Mouse (Mus musculus) heart, adult 2 months (tissue): ENCODE data around the gene Spint3. TPM values are rescaled to one million over a fixed set of nuclear protein-coding genes. Genes with fewer than 3 reads are reported as not detected.
"Not testable (repeated sequence)": the region's sequence is repeated elsewhere in the genome, so short reads cannot be mapped to it uniquely, and the experiment has no call there.

ENCODE experiments used
- DNase-seq, 2 experiments: peaks; one replicate each; pipeline ENCODE4 v3.0.0; 2021
- H3K27ac ChIP-seq: fragments of 200-600 bp; 2 replicates; pipeline ENCODE4 v1.8.1; 2022
- H3K27me3 ChIP-seq: fragments of 200-500 bp; 2 replicates; pipeline ENCODE4 v1.6.1; 2012; ENCODE audit warnings: mild to moderate bottlenecking, low read length, inconsistent platforms, mixed read lengths; ENCODE audit not compliant: control insufficient read depth, insufficient read depth
- H3K36me3 ChIP-seq: fragments of 200-500 bp; 2 replicates; pipeline ENCODE4 v1.6.1; 2012; ENCODE audit warnings: low read length, inconsistent platforms; ENCODE audit not compliant: control insufficient read depth, insufficient read depth
- H3K4me1 ChIP-seq: fragments of 200-500 bp; 2 replicates; pipeline ENCODE4 v1.6.1; 2011; ENCODE audit warnings: low read length; ENCODE audit not compliant: control insufficient read depth, insufficient read depth
- H3K4me3 ChIP-seq: fragments of 200-600 bp; 2 replicates; pipeline ENCODE4 v1.8.1; 2022
- H3K79me2 ChIP-seq: fragments of 200-500 bp; replicated peaks from 2 replicates; pipeline ENCODE4 v1.6.1; 2012; ENCODE audit warnings: mild to moderate bottlenecking, inconsistent platforms, low read length, moderate library complexity, mixed read lengths; ENCODE audit not compliant: control insufficient read depth, insufficient read depth
- H3K9ac ChIP-seq: fragments of 200-500 bp; 2 replicates; pipeline ENCODE4 v1.6.1; 2012; ENCODE audit warnings: low read depth, mild to moderate bottlenecking, control low read depth, inconsistent platforms, low read length, mixed read lengths
- CTCF ChIP-seq: fragments of 200-600 bp; IDR thresholded peaks from 2 replicates; pipeline ENCODE4 v1.8.1; 2022; ENCODE audit warnings: antibody characterized with exemption, mild to moderate bottlenecking, moderate library complexity
- EP300 ChIP-seq: fragments of 200-500 bp; IDR thresholded peaks from 2 replicates; pipeline ENCODE4 v1.6.1; 2011; ENCODE audit warnings: low read depth, low read length, control low read depth; ENCODE audit not compliant: insufficient read depth
- POLR2A ChIP-seq: fragments of 200-500 bp; IDR thresholded peaks from 2 replicates; pipeline ENCODE4 v1.6.1; 2011; ENCODE audit warnings: mild to moderate bottlenecking, low read depth, low read length, control low read depth; ENCODE audit not compliant: insufficient read depth
- WGBS: fragments of 180-500 bp; shearing (Covaris S2); methylation state at CpG from one replicate; pipeline ENCODE4 v1.1.7; 2018; 5-methylcytosine and 5-hydroxymethylcytosine counted together
- intact Hi-C: fragments of 180-260 bp; cut with DNase I; formaldehyde crosslinking; loops from one replicate; pipeline ENCODE4 v1.15.1; 2025
- long read RNA-seq: library from polyadenylated mRNA; stranded (forward); transcript quantifications from one replicate; pipeline ENCODE4 v2.0.0, GENCODE M21; 2021
- polyA plus RNA-seq: library from polyadenylated mRNA; depleted of rRNA; stranded (reverse); fragments of >200 nt; gene quantifications from 2 replicates; pipeline ENCODE4 v1.2.3, GENCODE M21; 2012; rRNA removed
- total RNA-seq, 2 experiments: library from RNA; stranded (reverse); gene quantifications; 2 replicates each; pipeline ENCODE4 v1.2.3; 2021

Spint3 gene
- total RNA-seq, result not detected
- not detected in 2 replicates for polyA plus RNA-seq
- long read RNA-seq, result 0 reads

GRCm38 (mm10) chr2:164573359-164573758 lies at the start of gene Spint3:
TSS of gene Spint3 (minus strand) at chr2:164573459.
- H3K36me3 ChIP-seq, intact Hi-C loops, H3K4me3 ChIP-seq, DNase-seq, H3K79me2 ChIP-seq, H3K27ac ChIP-seq, H3K27me3 ChIP-seq, H3K4me1 ChIP-seq, H3K9ac ChIP-seq: not testable (repeated sequence)
- WGBS, result 78% methylated on average over 6 of the region's 6 CpGs

DNA sequence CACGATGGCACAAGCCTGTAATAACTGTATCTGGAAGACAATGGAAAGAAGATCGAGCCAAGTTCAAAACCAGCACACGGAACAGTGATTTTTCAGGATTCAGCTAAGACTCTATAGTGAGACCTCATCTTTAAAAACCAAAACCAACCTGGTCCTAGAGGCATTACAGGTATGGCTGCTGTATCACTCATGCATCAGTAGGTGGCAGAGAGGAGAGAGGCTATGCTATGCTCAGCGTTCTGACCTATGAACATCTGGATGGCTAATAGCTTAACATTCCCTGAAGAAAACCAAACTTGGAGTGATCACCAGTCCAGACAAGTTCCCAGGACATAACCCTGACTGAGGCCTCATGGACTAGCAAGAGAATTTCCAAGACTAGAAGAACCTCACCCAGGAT lies 48.5 kb upstream of the Spint3 start:
- no peak for DNase-seq
- H3K36me3 ChIP-seq, result no peaks in the 10 kb centered on the region
- H3K9ac ChIP-seq, result no peak overlapping the region
- no peaks in the 10 kb centered on the region for H3K79me2 ChIP-seq
- TF ChIP-seq CTCF (no peak), POLR2A (no peak), EP300 (no peak)
- intact Hi-C loops, result no loop called here
- 77% methylated on average over 4 of the region's 4 CpGs for WGBS
- no peaks in the 10 kb centered on the region for H3K27me3 ChIP-seq
- H3K27ac ChIP-seq, result no peak overlapping the region
- H3K4me1 ChIP-seq, result no peaks in the 10 kb centered on the region
- H3K4me3 ChIP-seq, result no peak overlapping the region

DNA sequence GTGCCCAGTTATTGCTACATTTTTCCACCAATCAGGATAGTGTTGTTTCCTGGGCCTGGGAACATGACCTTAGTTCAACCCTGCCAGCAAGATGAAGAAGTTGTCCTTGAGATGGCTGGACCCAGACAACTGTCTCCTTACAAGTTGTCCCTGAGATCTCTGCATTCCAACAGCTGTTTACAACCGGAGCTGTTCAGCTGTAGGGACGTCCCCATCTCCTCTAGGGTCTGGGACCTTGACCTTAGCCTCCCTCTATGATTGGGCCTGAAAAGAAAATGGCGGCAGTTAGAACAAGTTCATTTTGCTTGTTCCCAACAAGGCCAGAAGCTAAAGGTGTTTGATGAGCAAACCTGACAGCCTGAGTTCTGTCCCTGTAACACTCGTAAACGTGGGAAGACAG lies 45.8 kb upstream of the Spint3 start:
- 74% methylated on average over 5 of the region's 5 CpGs for WGBS
- Histone ChIP-seq H3K9ac (no peak overlapping the region), H3K4me3 (no peak overlapping the region), H3K79me2 (no peaks in the 10 kb centered on the region), H3K36me3 (no peaks in the 10 kb centered on the region), H3K27ac (no peak overlapping the region), H3K27me3 (no peaks in the 10 kb centered on the region; the same call in 1 of the 2 replicates), H3K4me1 (no peaks in the 10 kb centered on the region)
- DNase-seq, result no peak
- TF ChIP-seq POLR2A (no peak), CTCF (no peak), EP300 (no peak)
- intact Hi-C loops, result no loop called here

- intact Hi-C loops, result no loop called here
- DNase-seq, result no peak
- H3K4me3 ChIP-seq, result no peak overlapping the region
- H3K27me3 ChIP-seq, result no peaks in the 10 kb centered on the region; the same call in 1 of the 2 replicates
- H3K9ac ChIP-seq, result no peak overlapping the region
- no peaks in the 10 kb centered on the region for H3K4me1 ChIP-seq
- H3K79me2 ChIP-seq, result no peaks in the 10 kb centered on the region
- TF ChIP-seq CTCF, result no peak
- no peak for TF ChIP-seq EP300
- no peak for TF ChIP-seq POLR2A
- WGBS, result 83% methylated on average over 3 of the region's 3 CpGs
- H3K27ac ChIP-seq, result no peak overlapping the region
- no peaks in the 10 kb centered on the region for H3K36me3 ChIP-seq
These were observed 42.1 kb upstream of the Spint3 start for GRCm38 (mm10) chr2:164615386-164615785.

GRCm38 (mm10) chr2:164613471-164613870 lies 40.2 kb upstream of the Spint3 start, which contains the start of the genes Wfdc6b and Wfdc8:
TSS of gene Wfdc6b (plus strand) at chr2:164613522.
TSS of gene Wfdc8 (minus strand) at chr2:164613626.
- H3K4me1 ChIP-seq, H3K4me3 ChIP-seq, H3K27me3 ChIP-seq, intact Hi-C loops, H3K36me3 ChIP-seq, H3K9ac ChIP-seq, H3K79me2 ChIP-seq, H3K27ac ChIP-seq: not testable (repeated sequence)
- 44% methylated on average over 8 of the region's 8 CpGs for WGBS
- DNase-seq, result peak; percentile 40 to 58

GRCm38 (mm10) chr2:164608781-164609180 lies 35.5 kb upstream of the Spint3 start:
- no peak for DNase-seq
- H3K4me1 ChIP-seq, result no peaks in the 10 kb centered on the region
- no peak overlapping the region for H3K4me3 ChIP-seq
- TF ChIP-seq EP300, result no peak
- TF ChIP-seq CTCF, result no peak
- TF ChIP-seq POLR2A, result no peak
- intact Hi-C loops, result no loop called here
- WGBS, result 60% methylated on average over 6 of the region's 6 CpGs
- no peak overlapping the region for H3K27ac ChIP-seq
- no peaks in the 10 kb centered on the region for H3K79me2 ChIP-seq
- H3K36me3 ChIP-seq, result no peaks in the 10 kb centered on the region
- H3K9ac ChIP-seq, result no peak overlapping the region
- no peaks in the 10 kb centered on the region for H3K27me3 ChIP-seq

- intact Hi-C loops, result no loop called here
- no peak overlapping the region for H3K9ac ChIP-seq
- no peaks in the 10 kb centered on the region for H3K79me2 ChIP-seq
- whole genome bisulfite sequencing, result 78% methylated on average over 8 of the region's 8 CpGs
- TF ChIP-seq CTCF (no peak), POLR2A (no peak), EP300 (no peak)
- no peak overlapping the region for H3K27ac ChIP-seq
- no peak overlapping the region for H3K4me3 ChIP-seq
- H3K36me3 ChIP-seq, result no peaks in the 10 kb centered on the region
- no peak for DNase-seq
- no peaks in the 10 kb centered on the region for H3K27me3 ChIP-seq
- H3K4me1 ChIP-seq, result no peaks in the 10 kb centered on the region
These were observed 31.2 kb upstream of the Spint3 start for GRCm38 (mm10) chr2:164604411-164604810.
